Mouse (Mus musculus) small intestine, adult 2 months (tissue): ENCODE measurements at regions not wholly inside any gene's neighbourhood (a gene's known extent, or its start where the extent isn't known, plus 50 kb on each side); places are given as distances from the start of the nearest gene placed in this dataset.
A peak's percentile ranks its signal among the peaks of the same experiment; 100 is the strongest.

Source experiments
- CTCF ChIP-seq: fragments of 200-500 bp; IDR thresholded peaks from 2 replicates; pipeline ENCODE4 v1.5.1; 2012; ENCODE audit warnings: low read depth, mild to moderate bottlenecking, control low read depth, inconsistent platforms, low read length, moderate library complexity, mixed read lengths; ENCODE audit not compliant: insufficient replicate concordance, insufficient read length; ENCODE audit errors: extremely low read depth
- POLR2A ChIP-seq: fragments of 200-500 bp; IDR thresholded peaks from 2 replicates; pipeline ENCODE4 v1.6.1; 2012; ENCODE audit warnings: low read depth, mild to moderate bottlenecking, control low read depth, inconsistent platforms, low read length, moderate library complexity

- TF ChIP-seq CTCF (peak; percentile 49; the same call in 1 of the 2 replicates), POLR2A (no peak)
These were observed 102.3 kb upstream of the Ubr2 start for GRCm38 (mm10) chr17:47112556-47113225.
